Mouse (Mus musculus) lung, postnatal 0 days (tissue): ENCODE measurements around the gene Cdc34b. TPM values are rescaled to one million over a fixed set of nuclear protein-coding genes. Genes with fewer than 3 reads are reported as not detected.
"Not testable (repeated sequence)": the region's sequence is repeated elsewhere in the genome, so short reads cannot be mapped to it uniquely, and the experiment has no call there.

Experiments
- ATAC-seq: fragments of 200-750 bp; cut with Nextera tagmentation; 2 replicates; pipeline ENCODE4 v1.8.0; 2017; ENCODE audit warnings: moderate library complexity
- DNase-seq: peaks from one replicate; pipeline ENCODE4 v3.0.0-alpha.2; 2016; ENCODE audit warnings: low spot score
- H3K27ac ChIP-seq: fragments of 300-500 bp; sonication (generic); 2 replicates; pipeline ENCODE4 v1.5.1; 2014; ENCODE audit warnings: antibody characterized with exemption, mild to moderate bottlenecking, low read length, mixed read lengths
- H3K27me3 ChIP-seq: fragments of 300-500 bp; sonication (generic); replicated peaks from 2 replicates; pipeline ENCODE4 v1.6.1; 2014; ENCODE audit warnings: low read length, mixed read lengths; ENCODE audit not compliant: insufficient read depth
- H3K36me3 ChIP-seq: fragments of 300-500 bp; sonication (generic); 2 replicates; pipeline ENCODE4 v1.6.1; 2014; ENCODE audit warnings: low read length, mixed read lengths; ENCODE audit not compliant: insufficient read depth
- H3K4me1 ChIP-seq: fragments of 300-500 bp; sonication (generic); 2 replicates; pipeline ENCODE4 v1.6.1; 2014; ENCODE audit warnings: antibody characterized with exemption, low read depth, low read length, mixed read lengths; ENCODE audit not compliant: insufficient read depth
- H3K4me2 ChIP-seq: fragments of 300-500 bp; sonication (generic); replicated peaks from 2 replicates; pipeline ENCODE4 v1.6.1; 2014; ENCODE audit warnings: low read depth, mild to moderate bottlenecking, low read length, moderate library complexity, mixed read lengths
- H3K4me3 ChIP-seq: fragments of 300-500 bp; sonication (generic); 2 replicates; pipeline ENCODE4 v1.5.1; 2014; ENCODE audit warnings: low read depth, low read length
- H3K9ac ChIP-seq: fragments of 300-500 bp; sonication (generic); replicated peaks from 2 replicates; pipeline ENCODE4 v1.6.1; 2014; ENCODE audit warnings: low read depth, mild to moderate bottlenecking
- H3K9me3 ChIP-seq: fragments of 300-500 bp; sonication (generic); 2 replicates; pipeline ENCODE4 v1.6.1; 2016; ENCODE audit warnings: low read length, mixed read lengths
- CTCF ChIP-seq: IDR thresholded peaks from 2 replicates; pipeline ENCODE4 v1.5.1; 2016; ENCODE audit warnings: antibody characterized with exemption, mild to moderate bottlenecking
- EP300 ChIP-seq: IDR thresholded peaks from 2 replicates; pipeline ENCODE4 v1.6.1; 2016; ENCODE audit warnings: antibody characterized with exemption, mild to moderate bottlenecking, control low read depth
- WGBS: fragments of 180-500 bp; shearing (Covaris S2); extraction: QIAGEN DNeasy Blood & Tissue Kit; methylation state at CpG from one replicate; pipeline ENCODE4 v1.1.7; 2014; 5-methylcytosine and 5-hydroxymethylcytosine counted together
- polyA plus RNA-seq: library from polyadenylated mRNA; unstranded; fragments of >200 nt; fragmentation: Nextera tagmentation; extraction: Ambion mirVana; gene quantifications from 2 replicates; pipeline ENCODE4 v1.2.1, GENCODE M21; 2015

Gene Cdc34b
- 0.17 and 0.38 TPM in 2 replicates for polyA plus RNA-seq

DNA sequence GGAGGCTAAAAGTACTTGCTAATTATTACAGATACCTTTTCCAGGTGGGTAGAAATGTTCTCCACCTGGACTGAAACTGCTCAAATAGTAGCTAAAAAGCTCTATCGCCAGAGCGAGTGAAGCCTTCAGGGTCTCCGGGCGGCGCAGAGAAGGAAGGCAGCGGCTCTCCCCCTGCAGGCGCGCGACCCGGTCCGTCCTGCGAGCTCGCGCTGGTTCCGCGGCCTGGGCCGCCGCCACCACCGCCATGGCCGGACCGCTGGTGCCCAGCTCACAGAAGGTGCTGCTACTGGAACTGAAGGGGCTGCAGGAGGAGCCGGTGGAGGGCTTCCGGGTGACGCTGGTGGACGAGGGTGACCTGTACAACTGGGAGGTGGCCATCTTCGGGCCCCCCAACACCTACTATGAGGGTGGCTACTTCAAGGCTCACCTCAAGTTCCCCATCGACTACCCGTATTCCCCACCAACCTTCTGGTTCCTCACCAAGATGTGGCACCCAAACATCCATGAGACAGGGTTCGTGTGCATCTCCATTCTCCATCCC, at the start of gene Cdc34b:
TSS of gene Cdc34b (plus strand) at position 51 of the 541 bp plus-strand sequence.
- Histone ChIP-seq H3K27me3 (no peaks in the 10 kb centered on the region), H3K4me1 (no peaks in the 10 kb centered on the region), H3K9ac (no peak within 1 kb of the TSS), H3K36me3 (no peaks in the 10 kb centered on the region), H3K4me2 (no peak within 1 kb of the TSS), H3K27ac (no peak within 1 kb of the TSS), H3K9me3 (no peaks in the 10 kb centered on the region), H3K4me3 (no peak within 1 kb of the TSS)
- no peak for TF ChIP-seq EP300
- TF ChIP-seq CTCF, result no peak
- ATAC-seq (no peak), DNase-seq (no peak)
- WGBS, result 73% methylated on average over 25 of the region's 29 CpGs

DNA sequence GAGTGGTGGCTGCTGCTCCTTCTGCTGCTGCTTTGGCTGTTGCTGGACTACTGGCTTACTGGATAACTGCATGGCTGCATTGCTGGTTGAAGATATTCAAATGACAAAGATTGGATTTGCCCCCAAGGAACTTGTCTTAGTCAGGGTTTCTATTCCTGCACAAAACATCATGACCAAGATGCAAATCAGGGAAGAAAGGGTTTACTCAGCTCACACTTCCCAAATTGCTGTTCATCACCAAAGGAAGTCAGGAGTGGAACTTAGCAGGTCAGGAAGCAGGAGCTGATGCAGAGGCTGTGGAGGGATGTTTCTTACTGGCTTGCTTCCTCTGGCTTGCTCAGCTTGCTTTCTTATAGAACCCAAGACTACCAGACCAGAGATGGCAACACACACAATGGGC, 49.1 kb upstream of the Cdc34b start:
- not testable (repeated sequence) for H3K36me3 ChIP-seq, H3K4me1 ChIP-seq, H3K4me3 ChIP-seq, ATAC-seq, H3K27me3 ChIP-seq, H3K9me3 ChIP-seq, H3K4me2 ChIP-seq, H3K27ac ChIP-seq, H3K9ac ChIP-seq, DNase-seq

DNA sequence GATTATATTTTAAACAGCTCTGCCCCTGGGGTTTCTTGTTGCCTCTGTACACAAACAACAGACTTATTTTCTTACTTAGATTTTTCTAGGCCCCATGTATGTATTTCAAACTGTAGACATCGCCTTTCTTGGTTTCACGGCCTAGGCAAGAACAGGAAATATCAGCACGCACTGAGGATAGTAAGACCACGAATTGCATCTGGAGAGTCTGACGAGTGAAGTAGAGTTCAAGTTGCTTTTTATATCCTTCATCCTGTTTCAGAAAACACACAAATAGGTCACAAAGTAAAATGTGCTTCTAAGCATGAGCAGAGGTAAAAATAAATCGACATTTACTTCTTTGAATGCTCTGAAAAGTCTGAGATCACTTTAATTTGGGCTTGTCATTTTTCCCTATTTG, 46.1 kb upstream of the Cdc34b start:
- Histone ChIP-seq H3K9ac (no peak overlapping the region), H3K27ac (no peak overlapping the region), H3K36me3 (no peaks in the 10 kb centered on the region), H3K27me3 (no peaks in the 10 kb centered on the region), H3K4me3 (no peak overlapping the region), H3K9me3 (no peaks in the 10 kb centered on the region), H3K4me2 (no peak overlapping the region), H3K4me1 (no peaks in the 10 kb centered on the region)
- WGBS, result 59% methylated on average over 6 of the region's 6 CpGs
- DNase-seq, result no peak
- TF ChIP-seq CTCF, result no peak
- no peak for TF ChIP-seq EP300
- no peak for ATAC-seq

DNA sequence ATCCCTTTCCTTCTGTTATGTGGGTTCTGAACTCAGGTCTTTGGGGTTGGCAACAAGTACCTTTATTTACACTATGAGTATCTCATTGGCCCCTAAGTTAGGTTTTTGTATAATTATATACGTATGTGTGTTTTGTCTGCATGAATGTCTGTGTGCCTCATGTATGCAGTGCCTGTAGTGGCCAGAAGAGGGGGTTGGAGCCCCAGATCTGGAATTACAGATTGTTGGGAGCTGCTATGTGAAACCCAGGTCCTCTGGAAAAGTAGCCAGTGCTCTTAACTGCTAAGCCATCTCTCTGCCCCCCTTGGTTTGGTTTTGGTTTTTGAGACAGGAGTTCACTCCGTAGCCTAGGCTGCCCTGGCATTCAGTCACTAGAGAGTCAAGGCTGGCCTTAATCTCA, 44.4 kb upstream of the Cdc34b start:
- Histone ChIP-seq H3K27me3 (no peaks in the 10 kb centered on the region), H3K4me1 (no peaks in the 10 kb centered on the region), H3K4me2 (no peak overlapping the region), H3K9ac (no peak overlapping the region), H3K27ac (no peak overlapping the region), H3K4me3 (no peak overlapping the region), H3K9me3 (no peaks in the 10 kb centered on the region), H3K36me3 (no peaks in the 10 kb centered on the region)
- no peak for ATAC-seq
- TF ChIP-seq CTCF, result peak; percentile 15; the same call in 1 of the 2 replicates
- TF ChIP-seq EP300, result no peak
- DNase-seq, result no peak
- WGBS, result 89% methylated on average over 2 of the region's 2 CpGs

DNA sequence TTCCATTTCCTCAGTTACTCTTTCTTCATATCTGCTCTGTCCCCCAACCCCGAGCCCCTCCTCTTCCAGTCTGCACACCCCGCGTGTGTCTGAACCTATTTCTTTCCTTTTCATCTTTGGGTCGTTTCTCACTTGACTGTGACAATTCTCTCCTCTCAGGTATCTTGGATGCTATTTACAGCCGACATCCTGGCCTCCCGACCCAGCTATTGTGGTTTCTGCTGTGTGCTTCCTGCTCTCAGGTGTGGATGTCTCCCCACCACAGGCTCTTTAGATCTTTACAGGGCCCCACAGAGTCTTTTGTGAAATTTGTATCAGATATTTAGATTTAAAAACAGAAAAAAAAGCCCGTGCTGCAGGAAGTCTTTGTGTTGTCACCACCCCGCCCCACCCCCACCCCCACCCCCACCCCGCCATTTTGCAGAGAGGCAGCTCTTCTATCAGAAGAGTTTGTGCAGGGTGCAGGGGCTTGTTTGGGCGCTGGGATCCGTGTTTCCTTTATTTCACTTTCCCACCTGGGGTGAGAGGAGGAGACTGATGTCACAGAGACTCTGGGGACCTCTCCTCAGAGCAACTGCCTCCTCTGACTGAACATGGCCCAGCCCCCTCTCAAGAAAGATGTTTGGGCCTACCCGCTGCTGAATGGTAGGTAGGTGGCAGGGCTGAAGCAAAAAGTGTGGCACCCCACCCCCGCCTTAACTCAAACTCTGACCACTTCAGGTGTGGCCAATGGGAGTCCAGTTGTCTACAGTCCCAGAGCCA, 43.7 kb upstream of the Cdc34b start:
- Histone ChIP-seq H3K27me3 (no peaks in the 10 kb centered on the region), H3K9ac (no peak overlapping the region), H3K4me3 (no peak overlapping the region), H3K36me3 (no peaks in the 10 kb centered on the region), H3K4me2 (no peak overlapping the region), H3K27ac (no peak overlapping the region), H3K4me1 (no peaks in the 10 kb centered on the region), H3K9me3 (no peaks in the 10 kb centered on the region)
- ATAC-seq (no peak), DNase-seq (no peak)
- TF ChIP-seq CTCF (no peak), EP300 (no peak)
- 45% methylated on average over 13 of the region's 13 CpGs for WGBS

DNA sequence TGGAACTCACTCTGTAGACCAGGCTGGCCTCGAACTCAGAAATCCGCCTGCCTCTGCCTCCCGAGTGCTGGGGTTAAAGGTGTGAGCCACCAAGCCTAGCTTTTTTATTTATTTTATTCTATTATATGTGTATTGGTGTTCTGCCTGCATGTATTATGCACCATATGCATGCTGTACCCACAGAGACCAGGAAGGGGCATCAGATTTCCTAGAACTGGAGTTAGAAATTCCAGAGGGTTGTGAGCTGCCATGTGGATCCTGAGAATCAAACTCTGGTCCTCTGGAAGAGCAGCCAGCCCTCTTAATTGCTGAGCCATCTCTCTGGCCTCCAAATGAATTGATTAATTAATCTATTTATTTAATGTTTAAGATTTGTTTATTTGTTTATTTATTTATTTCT, 42.2 kb upstream of the Cdc34b start:
- Histone ChIP-seq H3K36me3 (no peaks in the 10 kb centered on the region), H3K27me3 (no peaks in the 10 kb centered on the region), H3K4me3 (no peak overlapping the region), H3K4me2 (no peak overlapping the region), H3K27ac (no peak overlapping the region), H3K9ac (no peak overlapping the region), H3K4me1 (no peaks in the 10 kb centered on the region), H3K9me3 (no peaks in the 10 kb centered on the region)
- TF ChIP-seq CTCF (no peak), EP300 (no peak)
- 93% methylated on average over 3 of the region's 3 CpGs for WGBS
- ATAC-seq (no peak), DNase-seq (no peak)
